Mouse (Mus musculus): ENCODE data around the gene Slc45a1. TPM values are rescaled to one million over a fixed set of nuclear protein-coding genes. Genes with fewer than 3 reads are reported as not detected.
A peak's percentile ranks its signal among the peaks of the same experiment; 100 is the strongest.

Slc45a1 gene
- polyA plus RNA-seq, 1 experiment = not detected

- WGBS = 85% methylated on average over 10 of the region's 10 CpGs
- H3K27ac ChIP-seq (ENCODE audit: control insufficient read depth, insufficient read depth, low read depth, low read length, poor library complexity) = no peak overlapping the region
- no peak overlapping the region for H3K4me3 ChIP-seq (replicated peaks; ENCODE audit: control insufficient read depth, low read depth, low read length)
- TF ChIP-seq CTCF (IDR thresholded peaks at IDR 0.05; ENCODE audit: control insufficient read depth, insufficient read depth, low read length) = no peak
- TF ChIP-seq POLR2A (IDR thresholded peaks at IDR 0.05; ENCODE audit: borderline replicate concordance, control insufficient read depth, low read depth, low read length) = no peak
- H3K4me1 ChIP-seq (ENCODE audit: control insufficient read depth, insufficient read depth, low read length) = no peaks in the 10 kb centered on the region
Observed at GRCm38 (mm10) chr4:150665806-150666205, 13.8 kb upstream of the Slc45a1 start.

- Histone ChIP-seq H3K4me1 (ENCODE audit: control insufficient read depth, insufficient read depth, low read length) (no peaks in the 10 kb centered on the region), H3K27ac (ENCODE audit: control insufficient read depth, insufficient read depth, low read depth, low read length, poor library complexity) (no peak overlapping the region), H3K4me3 (replicated peaks; ENCODE audit: control insufficient read depth, low read depth, low read length) (no peak overlapping the region)
- 78% methylated on average over 7 of the region's 7 CpGs for WGBS
- no peak for TF ChIP-seq POLR2A (IDR thresholded peaks at IDR 0.05; ENCODE audit: borderline replicate concordance, control insufficient read depth, low read depth, low read length)
- TF ChIP-seq CTCF (IDR thresholded peaks at IDR 0.05; ENCODE audit: control insufficient read depth, insufficient read depth, low read length) = peak; percentile 26; the same call in 1 of the 2 replicates
Observed at GRCm38 (mm10) chr4:150664726-150665125, 12.8 kb upstream of the Slc45a1 start.

- no peak overlapping the region for H3K4me3 ChIP-seq (replicated peaks; ENCODE audit: control insufficient read depth, low read depth, low read length)
- peak; percentile 61 for TF ChIP-seq CTCF (IDR thresholded peaks at IDR 0.05; ENCODE audit: control insufficient read depth, insufficient read depth, low read length)
- TF ChIP-seq POLR2A (IDR thresholded peaks at IDR 0.05; ENCODE audit: borderline replicate concordance, control insufficient read depth, low read depth, low read length) = no peak
- no peaks in the 10 kb centered on the region for H3K4me1 ChIP-seq (ENCODE audit: control insufficient read depth, insufficient read depth, low read length)
- 54% methylated on average over 12 of the region's 12 CpGs for WGBS
- H3K27ac ChIP-seq (ENCODE audit: control insufficient read depth, insufficient read depth, low read depth, low read length, poor library complexity) = no peak overlapping the region
Observed at GRCm38 (mm10) chr4:150663192-150663591, 11.2 kb upstream of the Slc45a1 start.

- no peak overlapping the region for H3K4me3 ChIP-seq (replicated peaks; ENCODE audit: control insufficient read depth, low read depth, low read length)
- no peak for TF ChIP-seq POLR2A (IDR thresholded peaks at IDR 0.05; ENCODE audit: borderline replicate concordance, control insufficient read depth, low read depth, low read length)
- no peak for TF ChIP-seq CTCF (IDR thresholded peaks at IDR 0.05; ENCODE audit: control insufficient read depth, insufficient read depth, low read length)
- no peaks in the 10 kb centered on the region for H3K4me1 ChIP-seq (ENCODE audit: control insufficient read depth, insufficient read depth, low read length)
- 15% methylated on average over 13 of the region's 13 CpGs for WGBS
- H3K27ac ChIP-seq (ENCODE audit: control insufficient read depth, insufficient read depth, low read depth, low read length, poor library complexity) = no peak overlapping the region
Observed at GRCm38 (mm10) chr4:150661886-150662285, 9.9 kb upstream of the Slc45a1 start.

- Histone ChIP-seq H3K4me3 (replicated peaks; ENCODE audit: control insufficient read depth, low read depth, low read length) (no peak overlapping the region), H3K4me1 (ENCODE audit: control insufficient read depth, insufficient read depth, low read length) (no peaks in the 10 kb centered on the region), H3K27ac (ENCODE audit: control insufficient read depth, insufficient read depth, low read depth, low read length, poor library complexity) (no peak overlapping the region)
- TF ChIP-seq POLR2A (IDR thresholded peaks at IDR 0.05; ENCODE audit: borderline replicate concordance, control insufficient read depth, low read depth, low read length) (no peak), CTCF (IDR thresholded peaks at IDR 0.05; ENCODE audit: control insufficient read depth, insufficient read depth, low read length) (peak; percentile 42; the same call in 1 of the 2 replicates)
- WGBS = 69% methylated on average over 9 of the region's 9 CpGs
Observed at GRCm38 (mm10) chr4:150659926-150660610, 8.1 kb upstream of the Slc45a1 start.

- Histone ChIP-seq H3K4me1 (ENCODE audit: control insufficient read depth, insufficient read depth, low read length) (no peaks in the 10 kb centered on the region), H3K4me3 (replicated peaks; ENCODE audit: control insufficient read depth, low read depth, low read length) (no peak overlapping the region), H3K27ac (ENCODE audit: control insufficient read depth, insufficient read depth, low read depth, low read length, poor library complexity) (no peak overlapping the region)
- TF ChIP-seq POLR2A (IDR thresholded peaks at IDR 0.05; ENCODE audit: borderline replicate concordance, control insufficient read depth, low read depth, low read length) (no peak), CTCF (IDR thresholded peaks at IDR 0.05; ENCODE audit: control insufficient read depth, insufficient read depth, low read length) (no peak)
- 73% methylated on average over 6 of the region's 6 CpGs for WGBS
Observed at GRCm38 (mm10) chr4:150656504-150656903, 4.5 kb upstream of the Slc45a1 start.

GRCm38 (mm10) chr4:150655989-150656388 lies 4.0 kb upstream of the Slc45a1 start:
- Histone ChIP-seq H3K27ac (ENCODE audit: control insufficient read depth, insufficient read depth, low read depth, low read length, poor library complexity) (no peak overlapping the region), H3K4me1 (ENCODE audit: control insufficient read depth, insufficient read depth, low read length) (no peaks in the 10 kb centered on the region), H3K4me3 (replicated peaks; ENCODE audit: control insufficient read depth, low read depth, low read length) (no peak overlapping the region)
- WGBS = 4% methylated on average over 17 of the region's 17 CpGs
- TF ChIP-seq POLR2A (IDR thresholded peaks at IDR 0.05; ENCODE audit: borderline replicate concordance, control insufficient read depth, low read depth, low read length) = no peak
- TF ChIP-seq CTCF (IDR thresholded peaks at IDR 0.05; ENCODE audit: control insufficient read depth, insufficient read depth, low read length) = peak; percentile 95

GRCm38 (mm10) chr4:150653072-150653599 lies 1.2 kb upstream of the Slc45a1 start:
- TF ChIP-seq CTCF (IDR thresholded peaks at IDR 0.05; ENCODE audit: control insufficient read depth, insufficient read depth, low read length) = no peak
- TF ChIP-seq POLR2A (IDR thresholded peaks at IDR 0.05; ENCODE audit: borderline replicate concordance, control insufficient read depth, low read depth, low read length) = no peak
- WGBS = 46% methylated on average over 11 of the region's 11 CpGs
- peaks cover 2% of the 10 kb centered on the region; the same call in 1 of the 2 replicates for H3K4me1 ChIP-seq (ENCODE audit: control insufficient read depth, insufficient read depth, low read length)
- H3K27ac ChIP-seq (ENCODE audit: control insufficient read depth, insufficient read depth, low read depth, low read length, poor library complexity) = no peak overlapping the region
- no peak overlapping the region for H3K4me3 ChIP-seq (replicated peaks; ENCODE audit: control insufficient read depth, low read depth, low read length)
